Mouse (Mus musculus) adipocyte (in vitro differentiated cells): ENCODE measurements at regions not wholly inside any gene's neighbourhood (a gene's known extent, or its start where the extent isn't known, plus 50 kb on each side); places are given as distances from the start of the nearest gene placed in this dataset.
A peak's percentile ranks its signal among the peaks of the same experiment; 100 is the strongest.

Experiments
- DNase-seq: peaks from one replicate; pipeline ENCODE4 v3.0.0-alpha.2; 2016; ENCODE audit warnings: low spot score

GRCm38 (mm10) chr16:95929700-95930435 lies 60.9 kb downstream of the Psmg1 start:
- no peak for DNase-seq

GRCm38 (mm10) chr16:95928290-95929260 lies 62.2 kb downstream of the Psmg1 start:
- DNase-seq, result no peak

- peak; percentile 34 for DNase-seq
Measured at GRCm38 (mm10) chr16:95926558-95926957, 64.2 kb downstream of the Psmg1 start.

- DNase-seq, result no peak
Measured at GRCm38 (mm10) chr16:95924716-95925115, 66.0 kb downstream of the Psmg1 start.

- no peak for DNase-seq
Measured at GRCm38 (mm10) chr16:95923991-95924390, 66.8 kb downstream of the Psmg1 start.

GRCm38 (mm10) chr16:95922369-95922934 lies 68.3 kb downstream of the Psmg1 start:
- DNase-seq, result no peak

- no peak for DNase-seq
Measured at GRCm38 (mm10) chr16:95921169-95921568, 69.6 kb downstream of the Psmg1 start.

GRCm38 (mm10) chr16:95918651-95919425 lies 71.9 kb downstream of the Psmg1 start:
- DNase-seq, result no peak

- DNase-seq, result no peak
Measured at GRCm38 (mm10) chr16:95917635-95918407, 72.9 kb downstream of the Psmg1 start.

GRCm38 (mm10) chr16:95913879-95914278 lies 76.9 kb downstream of the Psmg1 start:
- DNase-seq, result no peak

- DNase-seq, result peak; percentile 79
Measured at GRCm38 (mm10) chr16:95904531-95905165, 86.1 kb downstream of the Psmg1 start.

GRCm38 (mm10) chr16:95903383-95903913 lies 87.3 kb downstream of the Psmg1 start:
- DNase-seq, result no peak

- DNase-seq, result no peak
Measured at GRCm38 (mm10) chr16:95902177-95902576, 88.6 kb downstream of the Psmg1 start.

- DNase-seq, result no peak
Measured at GRCm38 (mm10) chr16:95901388-95901787, 89.4 kb downstream of the Psmg1 start.

- DNase-seq, result no peak
Measured at GRCm38 (mm10) chr16:95900181-95900580, 90.6 kb downstream of the Psmg1 start.

- DNase-seq, result no peak
Measured at GRCm38 (mm10) chr16:95899672-95900071, 91.1 kb downstream of the Psmg1 start.

GRCm38 (mm10) chr16:95897843-95898242 lies 92.9 kb downstream of the Psmg1 start:
- peak; percentile 42 for DNase-seq

- DNase-seq, result no peak
Measured at GRCm38 (mm10) chr16:95896126-95896525, 94.6 kb downstream of the Psmg1 start.

- DNase-seq, result no peak
Measured at GRCm38 (mm10) chr16:95893534-95894290, 97.0 kb downstream of the Psmg1 start.
